Mouse (Mus musculus): ENCODE measurements at regions not wholly inside any gene's neighbourhood (a gene's known extent, or its start where the extent isn't known, plus 50 kb on each side); places are given as distances from the start of the nearest gene placed in this dataset.

GRCm38 (mm10) chr5:52016992-52017391 lies 173.3 kb downstream of the Dhx15 start:
- no peak overlapping the region for H3K27ac ChIP-seq (ENCODE audit: insufficient read depth, low read depth, low read length)
- H3K4me3 ChIP-seq (ENCODE audit: insufficient read depth, low read depth, low read length), result no peak overlapping the region
- no peaks in the 10 kb centered on the region for H3K27me3 ChIP-seq (replicated peaks; ENCODE audit: control insufficient read depth, insufficient read depth, low read length)
- H3K4me1 ChIP-seq (ENCODE audit: control insufficient read depth, insufficient read depth, low read length), result no peaks in the 10 kb centered on the region
- no peak for TF ChIP-seq CTCF (conservative IDR thresholded peaks at IDR 0.05; ENCODE audit: insufficient read depth, insufficient read length, low read depth, low read length)
- TF ChIP-seq POLR2A (IDR thresholded peaks at IDR 0.05; ENCODE audit: low read depth, low read length), result no peak
- 73% methylated on average over 3 of the region's 3 CpGs for WGBS
- no peak for DNase-seq
- no peaks in the 10 kb centered on the region for H3K36me3 ChIP-seq (ENCODE audit: control insufficient read depth, insufficient read depth, low read length)

- H3K4me3 ChIP-seq (ENCODE audit: insufficient read depth, low read depth, low read length), result no peak overlapping the region
- H3K27me3 ChIP-seq (replicated peaks; ENCODE audit: control insufficient read depth, insufficient read depth, low read length), result no peaks in the 10 kb centered on the region
- H3K36me3 ChIP-seq (ENCODE audit: control insufficient read depth, insufficient read depth, low read length), result no peaks in the 10 kb centered on the region
- TF ChIP-seq CTCF (conservative IDR thresholded peaks at IDR 0.05; ENCODE audit: insufficient read depth, insufficient read length, low read depth, low read length), result no peak
- TF ChIP-seq POLR2A (IDR thresholded peaks at IDR 0.05; ENCODE audit: low read depth, low read length), result no peak
- no peaks in the 10 kb centered on the region for H3K4me1 ChIP-seq (ENCODE audit: control insufficient read depth, insufficient read depth, low read length)
- 64% methylated on average over 6 of the region's 6 CpGs for WGBS
- no peak for DNase-seq
- no peak overlapping the region for H3K27ac ChIP-seq (ENCODE audit: insufficient read depth, low read depth, low read length)
Measured at GRCm38 (mm10) chr5:52015786-52016185, 174.5 kb downstream of the Dhx15 start.

GRCm38 (mm10) chr5:52010426-52010825 lies 179.9 kb downstream of the Dhx15 start:
- no peaks in the 10 kb centered on the region for H3K36me3 ChIP-seq (ENCODE audit: control insufficient read depth, insufficient read depth, low read length)
- WGBS, result 76% methylated on average over 7 of the region's 7 CpGs
- DNase-seq, result no peak
- H3K4me1 ChIP-seq (ENCODE audit: control insufficient read depth, insufficient read depth, low read length), result no peaks in the 10 kb centered on the region
- no peaks in the 10 kb centered on the region for H3K27me3 ChIP-seq (replicated peaks; ENCODE audit: control insufficient read depth, insufficient read depth, low read length)
- H3K27ac ChIP-seq (ENCODE audit: insufficient read depth, low read depth, low read length), result no peak overlapping the region
- no peak overlapping the region for H3K4me3 ChIP-seq (ENCODE audit: insufficient read depth, low read depth, low read length)
- TF ChIP-seq CTCF (conservative IDR thresholded peaks at IDR 0.05; ENCODE audit: insufficient read depth, insufficient read length, low read depth, low read length) (no peak), POLR2A (IDR thresholded peaks at IDR 0.05; ENCODE audit: low read depth, low read length) (no peak)

- H3K4me1 ChIP-seq (ENCODE audit: control insufficient read depth, insufficient read depth, low read length), result no peaks in the 10 kb centered on the region
- H3K27ac ChIP-seq (ENCODE audit: insufficient read depth, low read depth, low read length), result no peak overlapping the region
- no peak for DNase-seq
- TF ChIP-seq POLR2A (IDR thresholded peaks at IDR 0.05; ENCODE audit: low read depth, low read length) (no peak), CTCF (conservative IDR thresholded peaks at IDR 0.05; ENCODE audit: insufficient read depth, insufficient read length, low read depth, low read length) (no peak)
- no peaks in the 10 kb centered on the region for H3K27me3 ChIP-seq (replicated peaks; ENCODE audit: control insufficient read depth, insufficient read depth, low read length)
- H3K4me3 ChIP-seq (ENCODE audit: insufficient read depth, low read depth, low read length), result no peak overlapping the region
- H3K36me3 ChIP-seq (ENCODE audit: control insufficient read depth, insufficient read depth, low read length), result no peaks in the 10 kb centered on the region
- WGBS, result 92% methylated on average over 3 of the region's 3 CpGs
Measured at GRCm38 (mm10) chr5:52008942-52009341, 181.4 kb downstream of the Dhx15 start.

GRCm38 (mm10) chr5:52006843-52007242 lies 183.5 kb downstream of the Dhx15 start:
- 81% methylated on average over 3 of the region's 3 CpGs for WGBS
- Histone ChIP-seq H3K4me1 (ENCODE audit: control insufficient read depth, insufficient read depth, low read length) (no peaks in the 10 kb centered on the region), H3K4me3 (ENCODE audit: insufficient read depth, low read depth, low read length) (no peak overlapping the region), H3K27me3 (replicated peaks; ENCODE audit: control insufficient read depth, insufficient read depth, low read length) (no peaks in the 10 kb centered on the region), H3K27ac (ENCODE audit: insufficient read depth, low read depth, low read length) (no peak overlapping the region), H3K36me3 (ENCODE audit: control insufficient read depth, insufficient read depth, low read length) (no peaks in the 10 kb centered on the region)
- TF ChIP-seq CTCF (conservative IDR thresholded peaks at IDR 0.05; ENCODE audit: insufficient read depth, insufficient read length, low read depth, low read length), result no peak
- TF ChIP-seq POLR2A (IDR thresholded peaks at IDR 0.05; ENCODE audit: low read depth, low read length), result no peak
- no peak for DNase-seq

- no peaks in the 10 kb centered on the region for H3K4me1 ChIP-seq (ENCODE audit: control insufficient read depth, insufficient read depth, low read length)
- no peak for TF ChIP-seq POLR2A (IDR thresholded peaks at IDR 0.05; ENCODE audit: low read depth, low read length)
- no peak for TF ChIP-seq CTCF (conservative IDR thresholded peaks at IDR 0.05; ENCODE audit: insufficient read depth, insufficient read length, low read depth, low read length)
- WGBS, result 42% methylated on average over 10 of the region's 10 CpGs
Measured at GRCm38 (mm10) chr5:51990847-51991610, 199.3 kb downstream of the Dhx15 start.

GRCm38 (mm10) chr5:51989396-51989795 lies 200.9 kb downstream of the Dhx15 start:
- no peak for DNase-seq
- no peak for TF ChIP-seq CTCF (conservative IDR thresholded peaks at IDR 0.05; ENCODE audit: insufficient read depth, insufficient read length, low read depth, low read length)
- TF ChIP-seq POLR2A (IDR thresholded peaks at IDR 0.05; ENCODE audit: low read depth, low read length), result no peak
- WGBS, result 82% methylated on average over 4 of the region's 4 CpGs
- H3K4me1 ChIP-seq (ENCODE audit: control insufficient read depth, insufficient read depth, low read length), result no peaks in the 10 kb centered on the region
- no peak overlapping the region for H3K27ac ChIP-seq (ENCODE audit: insufficient read depth, low read depth, low read length)
- H3K27me3 ChIP-seq (replicated peaks; ENCODE audit: control insufficient read depth, insufficient read depth, low read length), result no peaks in the 10 kb centered on the region
- H3K4me3 ChIP-seq (ENCODE audit: insufficient read depth, low read depth, low read length), result no peak overlapping the region
- H3K36me3 ChIP-seq (ENCODE audit: control insufficient read depth, insufficient read depth, low read length), result no peaks in the 10 kb centered on the region

More at GRCm38 (mm10) chr5:51990847-51991610, 199.3 kb downstream of the Dhx15 start:
- H3K27me3 ChIP-seq (replicated peaks; ENCODE audit: control insufficient read depth, insufficient read depth, low read length), result no peaks in the 10 kb centered on the region
- no peak overlapping the region for H3K4me3 ChIP-seq (ENCODE audit: insufficient read depth, low read depth, low read length)
- H3K36me3 ChIP-seq (ENCODE audit: control insufficient read depth, insufficient read depth, low read length), result no peaks in the 10 kb centered on the region
- DNase-seq, result no peak
- no peak overlapping the region for H3K27ac ChIP-seq (ENCODE audit: insufficient read depth, low read depth, low read length)
